Mouse (Mus musculus): ENCODE measurements around the gene Fam24a. TPM values are rescaled to one million over a fixed set of nuclear protein-coding genes. Genes with fewer than 3 reads are reported as not detected.

Fam24a gene
- not detected in 2 replicates for polyA plus RNA-seq (2012; rRNA removed)

DNA sequence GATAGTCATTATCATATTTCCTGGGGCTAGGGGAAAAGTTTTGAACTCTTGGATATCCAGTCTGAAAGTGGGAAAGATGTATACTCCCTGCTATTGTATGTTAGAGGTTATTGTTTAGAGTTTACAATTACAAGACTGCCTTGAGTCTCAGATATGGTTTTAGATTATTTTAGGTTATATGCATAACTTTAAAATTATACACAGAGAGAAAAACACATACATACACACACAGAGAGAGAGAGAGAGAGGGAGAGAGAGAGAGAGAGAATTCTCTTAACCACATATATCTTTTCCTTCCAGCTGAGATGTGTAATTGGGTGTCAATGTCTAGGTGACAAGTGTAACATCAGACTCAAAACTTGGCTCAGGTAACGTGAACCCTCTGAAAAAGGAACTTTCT is at the start of gene Fam24a:
Fam24a (plus strand) TSS at position 301 of the 400 bp plus-strand sequence.

DNA sequence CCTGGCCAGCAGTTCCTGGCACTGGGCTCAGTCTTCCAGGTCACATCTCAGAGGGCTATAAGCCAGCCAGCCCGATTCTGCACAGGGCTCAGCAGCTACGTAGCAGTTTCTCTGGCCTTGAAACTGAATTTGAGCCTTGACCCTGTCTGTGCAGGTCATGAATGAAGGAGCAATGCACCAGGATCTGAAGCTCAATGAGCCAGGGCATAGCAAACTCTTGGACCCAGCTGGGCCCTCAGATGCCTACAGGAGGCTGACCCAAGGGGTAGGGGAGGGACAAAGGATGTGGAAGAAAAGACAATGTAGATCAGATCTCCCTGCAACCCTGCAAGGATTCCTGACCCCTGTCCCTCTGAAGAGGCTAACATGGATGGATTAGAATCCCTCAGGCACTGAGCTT is 11.5 kb upstream of the Fam24a start, which contains the start of gene Cuzd1:
Cuzd1 (minus strand) TSS at position 101 of the 400 bp plus-strand sequence.

DNA sequence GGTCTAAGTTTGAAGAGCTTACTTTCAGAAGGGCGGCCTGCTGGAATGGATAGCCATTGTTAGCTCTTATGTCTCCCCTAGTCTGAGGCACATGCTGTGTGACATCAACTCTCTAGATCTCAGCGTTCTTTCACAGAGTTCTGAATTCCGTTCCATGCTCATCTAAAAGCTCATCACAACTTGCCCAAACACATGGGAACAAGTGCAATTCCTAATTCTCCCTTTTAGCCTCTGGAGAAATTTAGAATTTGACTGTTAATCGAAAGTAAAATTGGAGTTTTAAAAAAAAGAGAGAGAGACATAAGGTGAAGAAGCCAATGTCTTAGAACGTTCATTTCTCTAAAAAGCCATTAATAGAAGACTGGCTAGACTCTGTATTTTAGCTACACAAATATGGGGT is 4.2 kb upstream of the Fam24a start, which contains the start of gene Fam24b:
Fam24b (minus strand) TSS at position 101 of the 400 bp plus-strand sequence.

DNA sequence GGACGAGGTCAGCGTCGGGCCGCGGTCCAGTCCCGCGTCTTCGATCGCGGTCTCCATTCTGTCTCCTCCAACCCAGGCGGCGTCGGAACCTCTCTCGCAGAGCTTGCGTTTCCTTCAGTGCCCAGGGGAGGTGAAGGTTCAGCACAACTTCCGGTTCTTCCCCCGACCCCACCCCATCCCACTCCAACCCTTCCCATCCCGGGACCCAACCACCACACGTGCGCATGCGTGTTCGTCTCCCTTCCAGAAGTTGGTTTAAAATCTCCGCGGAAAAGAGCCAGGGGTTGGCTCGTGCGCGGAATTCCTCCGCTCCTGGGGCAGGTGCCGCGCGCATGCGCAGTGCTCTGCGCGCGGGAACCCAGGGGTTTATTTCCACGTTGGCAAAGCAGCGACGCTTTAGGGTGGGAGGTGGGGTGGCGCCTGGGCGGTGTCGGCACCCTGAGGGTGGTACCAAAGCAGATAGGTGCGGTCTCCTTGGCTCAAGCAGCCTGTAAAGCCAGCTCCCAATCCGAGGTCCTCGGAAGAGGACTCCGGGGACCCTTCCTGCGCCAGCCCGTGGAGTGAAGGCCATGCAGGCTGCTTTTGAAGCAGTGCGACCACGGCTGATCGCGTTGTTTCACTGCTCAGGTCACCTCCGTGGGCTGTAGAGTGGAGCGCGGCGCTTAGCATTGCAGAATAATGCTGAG is 29.1 kb downstream of the Fam24a start, which contains the start of gene 2310057M21Rik:
2310057M21Rik (minus strand) TSS at position 145 of the 686 bp plus-strand sequence.

DNA sequence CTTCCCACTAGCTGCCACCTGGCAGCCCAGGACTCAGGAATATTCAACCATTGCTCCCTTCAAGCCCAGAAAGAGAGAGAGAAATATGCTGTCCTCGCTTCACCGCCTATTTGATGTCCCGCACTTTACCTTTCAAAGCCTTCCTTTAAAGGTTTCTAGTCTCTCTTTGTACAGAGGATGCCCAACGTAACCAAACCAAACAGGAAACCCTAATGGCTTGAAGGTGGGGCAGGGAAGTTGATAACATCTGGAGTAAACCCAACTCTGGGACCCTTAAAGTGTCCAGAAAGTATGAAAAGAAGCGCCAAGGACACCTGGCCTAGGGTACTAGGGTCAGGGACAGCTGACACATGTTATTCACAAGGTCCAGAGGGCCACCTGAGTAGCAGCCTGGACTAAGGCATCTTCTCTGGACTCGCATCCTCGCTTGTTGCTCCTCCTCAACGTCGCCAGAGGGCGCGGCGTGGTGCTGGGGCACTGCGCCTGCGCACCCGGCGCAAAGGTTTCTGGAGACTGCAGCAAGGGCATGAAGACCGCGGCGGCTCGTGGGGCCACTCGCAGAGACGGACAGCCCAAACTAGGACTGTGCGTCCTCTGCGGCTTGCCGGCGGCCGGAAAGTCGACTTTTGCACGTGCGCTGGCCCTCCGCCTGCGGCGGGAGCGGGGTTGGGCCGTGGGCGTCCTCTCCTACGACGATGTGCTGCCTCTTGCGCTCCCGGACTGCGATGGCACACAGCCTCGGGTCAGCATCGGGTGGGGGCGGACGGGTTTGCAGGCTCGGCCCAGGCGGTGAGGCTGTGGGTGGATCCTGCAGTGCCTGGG is 37.2 kb downstream of the Fam24a start, which contains the start of gene Pstk:
Pstk (plus strand) TSS at position 494 of the 822 bp plus-strand sequence.

Other genes with a start within 250 kb of the Fam24a start
- gene 4933402N03Rik, start 187.6 kb upstream of the Fam24a start, polyA plus RNA-seq (2012; rRNA removed): not detected in 2 replicates
- not detected in 2 replicates for gene 5430419D17Rik, start 159.5 kb upstream of the Fam24a start, polyA plus RNA-seq (2012; rRNA removed)
- gene Cuzd1, start 11.6 kb upstream of the Fam24a start, polyA plus RNA-seq (2012; rRNA removed): 0.02 TPM in 1 of 2 replicates, not detected in the other
- 0.08 and 0.14 TPM in 2 replicates for gene Fam24b, start 4.3 kb upstream of the Fam24a start, polyA plus RNA-seq (2012; rRNA removed)
- 3.1 and 3.6 TPM in 2 replicates for gene 2310057M21Rik, start 28.9 kb downstream of the Fam24a start, polyA plus RNA-seq (2012; rRNA removed)
- 16.8 TPM in 2 replicates for gene Pstk, start 37.3 kb downstream of the Fam24a start, polyA plus RNA-seq (2012; rRNA removed)
- gene Ikzf5, start 76.7 kb downstream of the Fam24a start, polyA plus RNA-seq (2012; rRNA removed): 6.4 TPM in 2 replicates
- 13.7 and 13.9 TPM in 2 replicates for gene Acadsb, start 76.7 kb downstream of the Fam24a start, polyA plus RNA-seq (2012; rRNA removed)
- not detected in 2 replicates for gene Hmx3, start 209.0 kb downstream of the Fam24a start, polyA plus RNA-seq (2012; rRNA removed)
- not detected in 2 replicates for gene Hmx2, start 214.9 kb downstream of the Fam24a start, polyA plus RNA-seq (2012; rRNA removed)
- 54.2 and 55.3 TPM in 2 replicates for gene Bub3, start 226.4 kb downstream of the Fam24a start, polyA plus RNA-seq (2012; rRNA removed)

All from liver, embryonic 18 days (tissue).